Mouse (Mus musculus) common myeloid progenitor, adult 5-6 weeks (primary cell): ENCODE results near the gene E2f3. TPM values are rescaled to one million over a fixed set of nuclear protein-coding genes. Genes with fewer than 3 reads are reported as not detected.

Experiments used
- ATAC-seq: replicated peaks from 2 replicates; pipeline ENCODE4 v1.8.0; 2016; ENCODE audit warnings: low read depth, mild to moderate bottlenecking, moderate TSS enrichment, inconsistent platforms; ENCODE audit not compliant: poor library complexity, severe bottlenecking
- total RNA-seq: library from RNA; stranded (forward); fragments of 200-1000, 187-1606 nt; gene quantifications from 2 replicates; pipeline ENCODE4 v1.2.3, GENCODE M21; 2017

Gene E2f3
- total RNA-seq, 1 experiment from 2014 or later: 15.1 TPM

DNA sequence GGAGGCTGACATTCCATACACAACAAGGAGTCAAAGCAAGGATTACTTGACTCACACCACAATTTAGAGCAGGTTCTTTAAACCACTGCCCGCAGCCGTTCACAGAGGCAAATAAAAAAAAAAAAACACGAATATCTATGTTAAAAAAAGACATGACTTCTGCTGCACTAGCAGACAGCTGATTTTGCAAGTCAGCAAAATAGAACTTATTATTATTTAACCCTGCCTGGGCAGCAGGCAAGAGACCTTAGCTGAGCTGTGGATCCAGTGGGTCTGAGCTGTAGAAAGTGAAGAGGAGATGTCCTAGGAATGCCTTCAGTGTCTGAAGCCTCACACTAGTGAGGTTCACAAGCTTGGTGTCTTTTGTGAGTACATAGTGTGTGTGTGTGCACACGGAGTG is 46.5 kb downstream of the E2f3 start:
- ATAC-seq: no peak

DNA sequence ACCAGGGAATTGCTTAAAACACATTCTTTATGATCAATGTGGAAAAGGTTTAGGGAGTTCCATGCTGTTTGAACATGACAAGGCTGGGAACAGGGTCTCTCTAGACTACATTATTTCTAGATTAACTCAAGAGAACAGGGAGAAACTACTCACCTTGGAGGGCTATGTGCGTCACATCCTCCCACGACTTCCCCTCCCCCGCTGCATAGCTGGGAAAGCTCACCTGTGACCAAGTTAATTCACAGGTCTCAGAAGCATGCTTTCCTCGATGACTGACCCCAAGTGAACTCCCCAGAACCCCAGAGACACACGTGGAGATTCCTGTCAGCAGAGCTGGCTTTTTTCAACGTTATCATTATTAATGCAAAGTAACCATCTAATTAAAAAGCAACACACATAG is 47.1 kb downstream of the E2f3 start:
- ATAC-seq: no peak

DNA sequence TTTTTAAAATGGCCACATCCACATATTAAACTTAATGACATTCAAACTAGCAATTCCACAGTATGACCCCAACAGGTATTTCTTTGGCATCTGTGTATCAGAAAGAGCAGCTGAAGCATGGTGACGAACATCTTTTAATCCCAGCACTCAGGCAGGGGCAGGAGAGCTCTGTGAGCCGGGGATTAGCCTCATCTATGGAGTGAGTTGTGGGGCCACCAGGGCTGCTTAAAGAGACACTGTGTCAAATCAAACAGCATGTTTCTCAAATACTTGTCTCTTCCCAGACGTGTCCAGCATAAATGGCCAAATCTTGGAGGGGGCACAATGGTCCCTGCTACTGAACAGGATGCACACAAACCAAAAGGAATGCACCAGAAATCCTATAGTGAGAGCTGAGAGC is 59.7 kb downstream of the E2f3 start:
- no peak for ATAC-seq

DNA sequence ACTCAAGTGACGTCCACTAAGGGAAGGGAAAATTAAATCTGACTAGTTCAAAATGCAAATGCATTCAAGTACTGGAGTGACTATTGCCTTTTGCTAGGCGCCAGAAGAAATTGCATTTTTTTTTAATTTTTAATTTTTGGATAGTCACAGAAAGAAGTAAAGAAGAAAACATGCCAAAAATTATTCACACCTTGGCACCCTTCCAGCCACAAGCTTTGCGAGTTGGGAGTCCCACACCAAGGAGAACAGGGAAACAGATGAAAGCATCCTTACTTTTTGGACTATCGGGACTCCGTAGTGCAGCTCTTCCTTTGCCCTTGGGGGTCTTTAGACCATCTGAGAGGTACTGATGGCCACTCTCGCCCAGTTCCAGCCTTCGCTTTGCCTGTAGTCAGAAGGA is 66.0 kb downstream of the E2f3 start:
- ATAC-seq: no peak

DNA sequence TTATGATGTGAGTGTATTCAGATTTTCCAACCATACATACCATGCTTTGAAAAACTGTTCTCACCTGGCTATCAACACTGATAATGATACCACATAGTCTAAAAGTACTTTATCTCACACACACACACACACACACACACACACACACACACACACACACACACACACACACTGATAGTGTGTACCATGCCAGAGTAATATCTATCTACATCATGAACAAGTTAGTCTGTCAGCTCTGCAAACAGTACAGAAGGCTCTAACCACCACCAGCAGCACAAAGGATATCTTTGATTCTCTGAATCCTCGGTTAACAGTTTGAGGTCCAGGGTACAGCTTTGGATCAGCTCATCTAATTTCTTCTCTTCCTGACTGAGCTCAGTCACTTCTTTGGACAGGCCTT is 69.3 kb downstream of the E2f3 start:
- no peak for ATAC-seq

DNA sequence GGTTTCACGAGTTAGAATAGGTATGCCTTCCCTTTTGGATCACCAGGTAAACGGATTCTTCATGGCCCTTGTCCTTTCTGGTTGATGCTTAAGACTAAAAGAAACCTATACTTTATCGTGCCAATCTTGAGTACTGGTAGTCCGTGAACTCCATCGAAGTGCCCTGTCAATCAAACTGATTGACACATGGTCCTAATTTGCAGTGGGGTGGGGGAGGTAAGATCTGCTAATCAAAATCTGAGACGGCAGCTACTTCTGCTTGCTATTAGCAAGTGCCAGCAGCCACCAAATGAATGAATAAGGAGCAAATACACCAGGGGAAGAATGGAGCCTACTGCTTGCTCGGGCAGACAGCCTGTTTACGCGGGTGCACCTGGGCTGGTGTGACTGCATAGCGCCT is 72.3 kb downstream of the E2f3 start:
- ATAC-seq: no peak

DNA sequence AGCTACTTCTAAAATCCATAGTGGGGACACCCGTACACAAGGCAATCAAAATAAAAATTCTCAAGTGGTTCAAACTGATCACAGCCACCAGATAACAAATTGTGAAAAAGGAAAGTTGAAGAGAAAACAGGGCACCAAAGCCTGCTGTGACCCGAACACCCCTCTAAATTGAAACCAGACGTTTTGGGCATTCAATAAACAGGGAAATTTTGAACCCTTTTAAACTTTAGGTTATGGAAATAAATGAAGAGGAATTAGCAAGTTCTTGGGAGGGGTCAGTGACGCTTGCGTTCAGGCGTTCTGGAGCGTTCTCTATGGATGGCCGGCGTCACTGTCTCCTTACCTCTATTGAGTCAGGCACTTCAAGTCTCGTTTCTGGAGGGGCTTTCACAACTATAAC is 72.8 kb downstream of the E2f3 start:
- ATAC-seq: no peak

DNA sequence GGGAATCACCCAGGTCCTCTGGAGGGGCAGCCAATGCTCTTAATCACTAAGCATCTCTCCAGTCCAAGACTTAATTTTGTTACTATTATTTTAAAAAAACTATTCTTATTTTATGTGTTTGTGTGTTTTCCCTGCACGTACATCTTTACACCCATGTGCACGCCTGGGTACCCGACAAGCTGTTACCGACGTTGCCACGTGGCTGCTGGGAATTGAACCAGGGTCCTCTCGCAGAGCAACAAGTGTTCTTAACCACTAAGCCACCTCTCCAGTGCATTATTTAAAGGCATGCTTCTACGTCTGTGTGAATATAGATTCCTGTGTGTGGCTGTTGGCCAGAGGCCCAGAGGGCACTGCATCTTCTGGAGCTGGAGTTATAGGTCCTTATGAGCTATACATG is 73.6 kb downstream of the E2f3 start:
- no peak for ATAC-seq

DNA sequence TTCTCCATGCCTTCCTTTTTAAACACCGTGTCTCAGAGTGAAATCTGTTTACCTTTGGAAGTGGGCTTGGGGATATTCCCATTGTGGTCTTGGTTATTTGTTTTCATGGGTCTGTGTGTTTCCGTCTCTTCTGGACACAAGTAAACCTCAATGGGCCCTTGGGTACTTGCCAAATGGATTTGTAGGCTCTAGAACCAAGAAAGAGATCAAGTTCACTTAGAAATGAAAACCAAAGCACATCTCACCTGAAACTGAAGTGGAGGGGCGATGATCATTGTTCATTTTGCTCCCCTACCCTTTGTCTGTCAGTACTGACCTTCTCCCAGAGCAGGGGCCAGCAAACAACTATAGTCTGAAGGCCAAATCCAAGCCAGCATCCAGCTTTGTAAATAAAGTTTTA is 74.7 kb downstream of the E2f3 start:
- no peak for ATAC-seq

DNA sequence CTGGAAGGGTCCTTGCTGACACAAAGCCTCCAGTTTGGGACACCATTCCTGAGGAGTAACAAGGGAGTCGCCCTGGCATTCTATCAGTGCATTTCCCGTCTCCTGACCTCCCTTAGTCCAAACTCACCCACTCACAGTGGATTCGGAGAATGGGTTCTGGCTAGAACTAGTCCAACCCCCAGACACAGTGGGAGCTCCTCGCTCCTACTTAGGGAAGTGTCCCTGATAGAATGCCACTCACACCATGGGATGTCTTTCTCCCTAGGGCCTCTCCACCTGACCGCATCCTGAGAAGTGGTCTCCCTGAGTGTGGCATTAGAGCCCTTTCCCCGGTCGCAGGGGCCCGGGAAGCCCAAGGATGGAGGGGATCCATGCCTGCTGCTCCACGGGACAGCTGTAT is 77.4 kb downstream of the E2f3 start:
- ATAC-seq: no peak

DNA sequence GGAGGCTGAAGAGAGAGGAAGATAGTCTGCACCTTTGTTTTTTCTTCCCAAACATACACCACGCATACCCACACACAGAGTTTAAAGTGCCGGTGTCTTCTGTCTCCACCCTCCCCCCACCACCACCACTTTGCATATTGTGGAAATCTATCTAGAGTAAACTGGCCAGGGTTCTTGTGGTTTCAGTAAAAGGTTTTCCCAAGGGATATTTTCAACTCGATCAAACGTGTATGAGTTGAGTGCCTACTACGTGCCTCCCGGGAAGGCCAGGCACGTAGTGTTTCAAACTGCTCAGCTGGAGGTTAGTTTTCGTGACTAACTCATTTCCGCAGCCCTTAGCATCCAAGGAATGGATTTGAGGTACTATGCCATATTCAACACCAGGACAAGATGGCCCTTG is 77.9 kb downstream of the E2f3 start:
- no peak for ATAC-seq

DNA sequence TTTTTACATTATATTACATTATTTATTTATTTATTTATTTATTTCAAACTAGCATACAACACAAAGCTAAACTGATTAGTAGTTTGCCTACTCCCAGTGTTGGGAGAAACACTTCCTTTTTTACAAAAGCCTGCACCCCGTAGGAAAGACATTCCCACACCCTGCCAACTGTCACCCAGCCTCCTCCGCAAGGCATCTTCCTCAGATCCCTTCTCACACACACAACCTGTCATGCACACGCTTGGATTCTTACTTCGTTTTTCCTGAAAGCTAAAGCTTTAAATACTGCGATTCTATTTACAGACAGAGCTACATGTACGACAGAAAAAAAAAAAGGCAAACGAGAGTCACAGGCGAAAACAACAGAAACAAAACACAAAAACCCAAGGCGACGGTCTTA is 79.1 kb downstream of the E2f3 start:
- ATAC-seq: no peak

DNA sequence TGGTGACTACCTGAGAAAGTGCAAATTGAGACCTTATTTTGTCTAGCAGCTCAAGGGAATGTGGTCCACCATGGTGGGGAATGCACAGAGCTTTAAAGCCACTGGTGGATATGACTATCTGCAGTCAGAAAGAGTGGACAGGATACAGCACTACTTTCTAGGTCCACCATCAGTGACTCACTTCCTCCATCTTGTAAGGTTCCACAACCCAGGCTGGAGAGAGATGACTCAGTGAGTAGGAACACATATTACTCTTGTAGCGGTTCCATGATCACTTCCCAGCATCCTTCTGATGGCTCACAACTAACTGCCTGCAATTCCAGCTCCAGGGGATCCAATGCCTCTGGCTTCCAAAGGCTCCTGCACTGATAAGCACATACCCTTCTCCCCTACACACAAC is 82.5 kb downstream of the E2f3 start:
- ATAC-seq: no peak

DNA sequence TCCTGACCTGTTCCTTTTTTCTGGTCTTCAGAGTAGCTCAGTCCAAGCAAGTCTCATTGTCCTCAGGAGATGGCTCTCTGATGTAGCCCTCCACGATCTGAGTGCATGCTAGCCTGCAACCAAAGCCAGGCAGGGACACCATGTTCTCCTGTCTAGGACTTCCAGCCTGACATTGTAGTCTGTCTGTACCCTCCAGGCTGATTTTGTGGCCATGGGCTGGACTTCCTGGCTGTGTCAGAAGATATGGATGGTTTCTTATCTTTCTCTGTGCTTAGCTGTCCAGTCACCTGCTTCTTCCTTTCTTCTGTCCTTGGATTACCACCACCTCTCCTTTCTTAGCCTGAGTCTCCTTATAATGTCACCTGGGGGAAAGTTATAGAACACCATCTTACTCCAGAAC is 83.2 kb downstream of the E2f3 start:
- no peak for ATAC-seq

DNA sequence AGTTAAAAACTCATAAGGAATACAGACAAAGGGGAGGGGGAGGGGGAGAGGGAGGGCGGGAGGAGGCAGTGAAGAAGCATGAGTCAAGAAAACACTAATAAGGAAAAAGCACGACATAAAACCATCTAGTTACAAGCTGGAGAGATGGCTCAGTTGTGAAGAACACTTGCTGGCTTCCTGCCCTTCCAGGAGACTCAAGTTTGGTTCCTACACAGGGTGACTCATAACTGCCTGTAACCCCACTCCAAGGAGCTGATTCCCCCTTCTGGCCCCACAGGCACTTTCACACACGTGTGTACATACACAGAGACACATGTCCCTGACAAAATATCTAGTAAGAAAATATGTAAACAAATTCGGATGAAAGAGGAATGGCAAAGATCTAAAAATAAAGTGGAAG is 84.2 kb downstream of the E2f3 start:
- no peak for ATAC-seq

DNA sequence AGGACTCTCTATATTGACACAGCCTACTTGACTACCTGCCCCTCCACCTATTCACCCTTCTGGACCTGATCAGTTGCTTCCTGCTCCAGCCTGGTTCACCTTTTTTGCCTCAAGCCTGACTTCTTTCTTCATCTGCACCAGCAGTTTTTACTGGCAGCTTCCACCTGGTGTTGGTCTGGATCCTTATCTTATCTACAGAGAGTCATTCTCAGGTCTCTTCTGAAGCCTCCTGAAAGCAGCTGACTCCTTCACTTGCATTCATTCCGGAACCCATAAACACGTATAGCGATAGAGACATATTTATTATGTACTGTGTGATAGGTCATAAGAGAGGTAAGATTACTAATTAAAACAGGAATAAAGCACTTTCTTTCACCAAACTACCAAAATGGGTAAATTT is 119.1 kb downstream of the E2f3 start:
- ATAC-seq: no peak

DNA sequence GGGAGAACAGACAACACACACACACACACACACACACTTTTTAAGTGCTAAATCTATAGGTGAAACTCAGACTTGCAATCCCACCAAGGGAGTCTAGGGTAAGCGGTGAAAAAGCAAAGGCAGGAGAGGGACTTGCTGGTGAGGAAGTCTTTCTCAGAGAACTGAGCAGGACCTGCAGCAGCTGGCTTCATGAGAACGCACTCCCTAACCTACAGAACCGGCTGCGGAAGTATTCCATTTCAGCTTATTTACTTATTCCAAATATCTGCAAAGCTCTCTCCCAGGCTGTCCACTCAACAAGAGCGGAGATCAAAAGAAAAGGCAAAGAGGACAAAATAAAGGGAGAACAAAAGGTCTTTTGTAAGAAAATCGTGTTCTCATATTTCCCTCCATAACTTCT is 121.5 kb downstream of the E2f3 start:
- no peak for ATAC-seq

DNA sequence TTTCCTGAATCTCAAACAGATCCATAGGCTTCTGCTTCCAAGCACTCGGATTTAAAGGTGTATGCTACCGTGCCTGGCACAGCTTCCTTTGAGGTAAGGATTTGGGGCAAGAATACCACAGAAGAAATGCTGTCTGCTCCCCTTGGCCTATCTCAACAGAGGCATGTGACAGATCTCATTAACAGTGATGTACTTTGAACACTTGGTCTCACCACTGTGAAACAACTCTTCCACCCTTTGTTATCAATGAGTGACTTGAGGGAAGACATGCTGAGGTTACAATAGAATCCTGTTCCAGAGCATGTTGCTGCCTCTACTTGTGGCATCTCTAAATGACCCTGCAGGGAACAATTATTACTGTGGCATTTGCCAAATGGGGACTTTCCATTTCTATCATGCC is 125.8 kb downstream of the E2f3 start:
- no peak for ATAC-seq

DNA sequence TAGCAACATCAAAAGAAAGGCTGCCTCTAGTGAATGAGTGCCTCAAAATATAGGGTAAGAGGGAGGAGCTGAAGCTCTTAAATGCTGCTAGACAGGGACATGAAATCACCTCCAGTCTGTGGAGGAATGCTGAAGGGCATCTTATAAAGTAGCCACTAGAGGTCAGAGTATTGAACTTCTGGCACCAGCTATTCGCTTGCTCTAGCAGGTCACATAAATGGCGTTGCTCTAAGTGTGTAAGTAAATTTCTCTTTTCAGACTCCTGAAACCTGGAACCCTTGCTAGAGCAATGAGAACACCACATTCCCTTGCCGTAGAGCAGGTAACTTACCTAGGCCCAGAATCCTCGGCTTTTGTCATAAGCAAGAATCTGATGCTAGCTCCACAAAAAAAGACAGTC is 128.4 kb downstream of the E2f3 start:
- ATAC-seq: peak; percentile 88
